Mouse (Mus musculus): Measurements from ENCODE around the gene Tmem171. TPM values are rescaled to one million over a fixed set of nuclear protein-coding genes. Genes with fewer than 3 reads are reported as not detected.

Tmem171 gene
- polyA plus RNA-seq, 1 experiment from 2014 or later, result 4.3 TPM

DNA sequence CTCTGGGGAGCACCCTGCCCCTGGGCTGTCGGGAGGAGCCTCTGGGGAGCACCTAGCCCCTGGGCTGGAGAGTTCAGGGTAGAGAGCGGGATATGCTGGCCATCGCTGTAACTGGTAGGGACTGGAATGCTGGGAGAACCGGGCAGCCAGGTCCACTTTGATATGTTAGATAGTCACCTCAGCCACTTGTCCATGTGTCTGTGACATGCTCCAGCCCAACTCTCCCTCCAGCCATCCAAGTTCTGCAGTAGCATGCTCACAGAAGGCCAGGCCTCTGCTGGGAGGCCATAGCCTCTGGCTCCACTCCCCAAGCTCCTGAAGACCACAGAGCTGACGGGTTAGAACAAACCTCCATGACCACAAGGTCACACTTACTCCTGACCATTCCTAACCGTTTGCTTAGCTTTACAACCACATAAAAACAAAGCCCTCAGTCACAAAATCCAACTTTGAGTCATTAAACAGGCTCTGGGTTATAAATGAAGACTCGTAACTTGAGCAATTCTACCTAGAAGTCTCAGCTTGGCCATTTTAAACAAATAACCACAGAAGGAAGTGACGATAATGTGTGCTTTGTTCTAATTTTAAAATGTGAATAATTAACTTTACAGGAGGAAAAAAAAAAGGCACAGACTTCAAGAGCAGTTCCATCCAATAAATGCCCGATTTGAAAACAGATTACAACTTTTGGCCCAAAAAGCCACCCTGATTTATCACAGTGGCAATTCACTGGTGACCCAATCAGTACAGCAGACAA lies 10.3 kb downstream of the Tmem171 start:
- WGBS, result 38% methylated on average over 9 of the region's 9 CpGs
- no peaks in the 10 kb centered on the region for H3K27me3 ChIP-seq (ENCODE audit: control insufficient read depth, insufficient read depth, low read length)
- H3K4me1 ChIP-seq (ENCODE audit: control insufficient read depth, insufficient read depth, low read length), result peaks cover 12% of the 10 kb centered on the region
- no peaks in the 10 kb centered on the region for H3K9me3 ChIP-seq (ENCODE audit: control insufficient read depth, low read length)
- H3K9ac ChIP-seq (ENCODE audit: low read depth, low read length), result no peak overlapping the region
- no peaks in the 10 kb centered on the region for H3K36me3 ChIP-seq (ENCODE audit: control insufficient read depth, insufficient read depth, low read length)
- no peak overlapping the region for H3K4me3 ChIP-seq (ENCODE audit: low read length)
- H3K4me2 ChIP-seq (replicated peaks; ENCODE audit: low read depth, low read length), result no peak overlapping the region
- no peak for ATAC-seq (ENCODE audit: low FRiP score, low TSS enrichment)
- H3K27ac ChIP-seq (ENCODE audit: low read depth, low read length), result peak overlapping the region; percentile 75; the same call in 1 of the 2 replicates

DNA sequence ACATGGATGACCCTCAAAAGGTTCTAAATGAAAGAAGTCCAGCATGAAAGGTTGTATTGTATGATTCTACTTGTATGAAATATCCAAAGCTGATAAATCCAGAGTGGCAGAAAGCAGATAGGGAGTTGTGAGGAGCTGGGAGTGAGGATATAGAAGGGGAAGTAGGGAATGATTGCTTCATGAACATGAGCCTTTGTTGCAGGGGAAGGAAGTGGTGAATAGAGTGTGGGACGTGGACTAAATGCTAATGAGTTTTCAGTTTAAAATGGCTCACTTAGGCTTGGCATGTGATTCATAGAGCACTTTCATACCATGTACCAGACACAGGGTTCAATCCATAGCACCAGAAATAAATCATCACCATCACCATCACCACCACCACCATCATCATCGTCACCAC lies 11.2 kb downstream of the Tmem171 start:
- H3K36me3 ChIP-seq (ENCODE audit: control insufficient read depth, insufficient read depth, low read length), result no peaks in the 10 kb centered on the region
- no peaks in the 10 kb centered on the region for H3K27me3 ChIP-seq (ENCODE audit: control insufficient read depth, insufficient read depth, low read length)
- H3K4me3 ChIP-seq (ENCODE audit: low read length), result no peak overlapping the region
- H3K4me1 ChIP-seq (ENCODE audit: control insufficient read depth, insufficient read depth, low read length), result peaks cover 15% of the 10 kb centered on the region
- no peak for ATAC-seq (ENCODE audit: low FRiP score, low TSS enrichment)
- no peak overlapping the region for H3K27ac ChIP-seq (ENCODE audit: low read depth, low read length)
- no peaks in the 10 kb centered on the region for H3K9me3 ChIP-seq (ENCODE audit: control insufficient read depth, low read length)
- H3K9ac ChIP-seq (ENCODE audit: low read depth, low read length), result no peak overlapping the region
- WGBS, result 81% methylated on average over 2 of the region's 2 CpGs
- H3K4me2 ChIP-seq (replicated peaks; ENCODE audit: low read depth, low read length), result no peak overlapping the region

DNA sequence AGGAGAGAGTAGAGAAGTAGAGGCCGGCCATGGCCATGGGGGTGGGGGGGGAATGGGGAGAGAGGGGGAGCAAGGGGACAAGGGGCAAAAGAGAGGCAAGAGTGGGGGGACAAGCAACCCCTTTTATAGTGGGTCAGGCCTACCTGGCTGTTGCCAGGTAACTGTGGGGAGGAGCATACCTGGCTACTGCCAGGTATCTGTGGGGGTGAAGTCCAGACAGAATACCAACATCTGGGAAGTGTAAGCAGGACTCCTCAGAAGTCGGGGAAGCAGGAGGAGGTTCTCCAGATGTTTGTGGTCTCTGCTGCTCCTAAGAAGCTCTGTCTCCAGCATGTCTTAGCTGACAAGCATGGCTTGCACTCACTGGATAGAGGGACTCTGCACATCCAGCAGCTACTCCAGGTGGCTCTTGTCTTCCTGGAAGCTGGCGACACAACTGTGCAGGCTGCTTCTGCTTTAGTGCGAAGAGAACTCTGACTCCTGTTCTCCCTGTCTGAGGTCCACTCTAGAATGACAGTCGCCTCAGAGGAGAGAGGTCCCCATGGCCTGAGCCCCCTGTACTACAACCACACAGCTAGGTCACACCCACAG lies 14.1 kb downstream of the Tmem171 start:
- Histone ChIP-seq H3K9me3 (ENCODE audit: control insufficient read depth, low read length) (no peaks in the 10 kb centered on the region), H3K36me3 (ENCODE audit: control insufficient read depth, insufficient read depth, low read length) (no peaks in the 10 kb centered on the region), H3K4me3 (ENCODE audit: low read length) (no peak overlapping the region), H3K4me1 (ENCODE audit: control insufficient read depth, insufficient read depth, low read length) (peaks cover 15% of the 10 kb centered on the region), H3K27me3 (ENCODE audit: control insufficient read depth, insufficient read depth, low read length) (no peaks in the 10 kb centered on the region), H3K9ac (ENCODE audit: low read depth, low read length) (no peak overlapping the region), H3K4me2 (replicated peaks; ENCODE audit: low read depth, low read length) (no peak overlapping the region), H3K27ac (ENCODE audit: low read depth, low read length) (no peak overlapping the region)
- ATAC-seq (ENCODE audit: low FRiP score, low TSS enrichment), result peak; percentile 7; the same call in 1 of the 2 replicates
- WGBS, result 59% methylated on average over 5 of the region's 5 CpGs

DNA sequence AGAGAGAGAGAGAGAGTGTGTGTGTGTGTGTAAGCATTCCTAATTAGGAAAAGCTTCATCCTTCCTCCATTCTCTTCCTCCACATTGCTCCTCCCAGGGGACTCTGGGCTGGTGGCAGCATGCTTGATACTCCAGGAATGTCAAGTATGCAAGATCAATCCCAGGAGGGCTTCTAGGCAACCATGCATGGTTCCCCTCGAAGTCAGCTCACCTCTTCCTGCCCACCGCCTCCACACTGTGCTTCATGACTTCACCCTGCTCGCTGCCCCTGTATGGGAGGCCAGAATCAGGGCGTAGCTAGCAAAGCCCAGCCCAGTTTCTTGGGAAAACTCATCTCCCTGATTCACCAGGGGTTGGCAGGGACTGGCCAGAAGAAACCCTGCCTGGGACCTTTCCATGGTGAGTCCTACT lies 15.0 kb downstream of the Tmem171 start:
- Histone ChIP-seq H3K9ac (ENCODE audit: low read depth, low read length) (no peak overlapping the region), H3K27me3 (ENCODE audit: control insufficient read depth, insufficient read depth, low read length) (no peaks in the 10 kb centered on the region), H3K4me3 (ENCODE audit: low read length) (no peak overlapping the region), H3K4me2 (replicated peaks; ENCODE audit: low read depth, low read length) (no peak overlapping the region), H3K4me1 (ENCODE audit: control insufficient read depth, insufficient read depth, low read length) (peaks cover 15% of the 10 kb centered on the region), H3K36me3 (ENCODE audit: control insufficient read depth, insufficient read depth, low read length) (no peaks in the 10 kb centered on the region), H3K27ac (ENCODE audit: low read depth, low read length) (peak overlapping the region; percentile 69), H3K9me3 (ENCODE audit: control insufficient read depth, low read length) (no peaks in the 10 kb centered on the region)
- 33% methylated on average over 4 of the region's 4 CpGs for WGBS
- ATAC-seq (ENCODE audit: low FRiP score, low TSS enrichment), result peak; percentile 89

DNA sequence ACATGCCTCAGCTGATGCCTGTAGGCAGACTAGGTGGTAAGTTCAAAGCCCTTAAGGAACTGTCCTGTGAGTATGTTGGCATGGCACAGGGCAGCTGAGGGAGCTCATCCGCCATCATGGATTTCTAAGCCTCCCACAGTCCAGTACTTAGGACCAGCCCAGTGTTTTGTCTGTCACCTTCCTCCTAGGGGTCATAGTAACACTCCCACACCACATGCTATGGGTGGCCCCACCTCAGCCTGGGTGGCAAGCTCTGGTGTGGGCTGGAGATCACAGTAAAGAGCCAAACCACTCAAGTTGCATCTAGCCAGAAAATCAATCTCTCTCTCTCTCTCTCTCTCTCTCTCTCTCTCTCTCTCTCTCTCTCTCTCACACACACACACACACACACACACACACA lies 15.4 kb downstream of the Tmem171 start:
- peaks cover 15% of the 10 kb centered on the region for H3K4me1 ChIP-seq (ENCODE audit: control insufficient read depth, insufficient read depth, low read length)
- WGBS, result 95% methylated on average over 1 of the region's 1 CpGs
- H3K27me3 ChIP-seq (ENCODE audit: control insufficient read depth, insufficient read depth, low read length), result no peaks in the 10 kb centered on the region
- no peak overlapping the region for H3K4me2 ChIP-seq (replicated peaks; ENCODE audit: low read depth, low read length)
- H3K9ac ChIP-seq (ENCODE audit: low read depth, low read length), result no peak overlapping the region
- no peak overlapping the region for H3K4me3 ChIP-seq (ENCODE audit: low read length)
- no peaks in the 10 kb centered on the region for H3K9me3 ChIP-seq (ENCODE audit: control insufficient read depth, low read length)
- peak; percentile 33; the same call in 1 of the 2 replicates for ATAC-seq (ENCODE audit: low FRiP score, low TSS enrichment)
- peak overlapping the region; percentile 69; the same call in 1 of the 2 replicates for H3K27ac ChIP-seq (ENCODE audit: low read depth, low read length)
- H3K36me3 ChIP-seq (ENCODE audit: control insufficient read depth, insufficient read depth, low read length), result no peaks in the 10 kb centered on the region

DNA sequence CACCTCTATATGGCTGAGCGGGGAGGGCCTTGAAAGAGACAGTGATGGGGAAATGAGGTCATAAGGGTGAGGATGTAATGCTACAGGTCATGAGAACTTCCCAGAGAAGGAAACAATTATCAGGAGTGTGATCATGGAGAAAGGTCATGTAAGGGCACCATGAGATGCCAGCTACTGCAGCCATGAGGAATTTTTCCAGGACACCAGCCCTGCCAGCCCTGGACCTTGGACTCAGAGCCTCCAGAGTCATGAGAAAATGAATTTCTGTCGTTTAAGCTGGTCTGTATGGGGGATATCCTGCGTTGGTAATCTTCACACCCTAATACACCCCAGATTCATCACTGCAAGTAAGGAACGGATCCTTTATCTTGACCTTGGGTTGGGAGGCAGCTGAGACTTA lies 20.7 kb downstream of the Tmem171 start:
- 70% methylated on average over 4 of the region's 4 CpGs for WGBS
- Histone ChIP-seq H3K4me3 (ENCODE audit: low read length) (no peak overlapping the region), H3K27me3 (ENCODE audit: control insufficient read depth, insufficient read depth, low read length) (no peaks in the 10 kb centered on the region), H3K36me3 (ENCODE audit: control insufficient read depth, insufficient read depth, low read length) (no peaks in the 10 kb centered on the region), H3K4me1 (ENCODE audit: control insufficient read depth, insufficient read depth, low read length) (no peaks in the 10 kb centered on the region), H3K9me3 (ENCODE audit: control insufficient read depth, low read length) (no peaks in the 10 kb centered on the region), H3K4me2 (replicated peaks; ENCODE audit: low read depth, low read length) (no peak overlapping the region), H3K27ac (ENCODE audit: low read depth, low read length) (no peak overlapping the region), H3K9ac (ENCODE audit: low read depth, low read length) (no peak overlapping the region)
- ATAC-seq (ENCODE audit: low FRiP score, low TSS enrichment), result no peak

DNA sequence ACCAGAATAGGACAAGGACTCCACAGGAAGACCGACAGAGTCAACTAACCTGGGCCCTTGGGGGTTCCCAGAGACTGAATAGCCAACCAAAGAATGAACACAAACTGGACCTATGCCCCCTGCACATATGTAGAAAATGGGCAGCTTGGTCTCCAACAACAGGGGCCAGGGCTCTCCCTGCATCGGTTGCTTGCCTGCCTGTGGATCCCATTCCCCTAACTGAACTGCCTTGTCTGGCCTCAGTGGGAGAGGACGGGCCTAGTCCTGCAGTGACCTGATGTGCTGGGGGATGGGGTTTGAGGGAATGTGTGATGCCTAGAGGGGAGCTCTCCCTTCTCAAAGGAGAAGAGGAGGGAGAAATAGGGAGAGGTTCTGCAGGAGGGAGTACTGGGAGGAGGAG lies 25.3 kb downstream of the Tmem171 start:
- Histone ChIP-seq H3K9ac (ENCODE audit: low read depth, low read length) (no peak overlapping the region), H3K9me3 (ENCODE audit: control insufficient read depth, low read length) (no peaks in the 10 kb centered on the region), H3K4me3 (ENCODE audit: low read length) (no peak overlapping the region), H3K4me1 (ENCODE audit: control insufficient read depth, insufficient read depth, low read length) (no peaks in the 10 kb centered on the region), H3K27me3 (ENCODE audit: control insufficient read depth, insufficient read depth, low read length) (no peaks in the 10 kb centered on the region), H3K36me3 (ENCODE audit: control insufficient read depth, insufficient read depth, low read length) (no peaks in the 10 kb centered on the region), H3K4me2 (replicated peaks; ENCODE audit: low read depth, low read length) (no peak overlapping the region), H3K27ac (ENCODE audit: low read depth, low read length) (no peak overlapping the region)
- ATAC-seq (ENCODE audit: low FRiP score, low TSS enrichment), result no peak
- 70% methylated on average over 3 of the region's 3 CpGs for whole genome bisulfite sequencing

DNA sequence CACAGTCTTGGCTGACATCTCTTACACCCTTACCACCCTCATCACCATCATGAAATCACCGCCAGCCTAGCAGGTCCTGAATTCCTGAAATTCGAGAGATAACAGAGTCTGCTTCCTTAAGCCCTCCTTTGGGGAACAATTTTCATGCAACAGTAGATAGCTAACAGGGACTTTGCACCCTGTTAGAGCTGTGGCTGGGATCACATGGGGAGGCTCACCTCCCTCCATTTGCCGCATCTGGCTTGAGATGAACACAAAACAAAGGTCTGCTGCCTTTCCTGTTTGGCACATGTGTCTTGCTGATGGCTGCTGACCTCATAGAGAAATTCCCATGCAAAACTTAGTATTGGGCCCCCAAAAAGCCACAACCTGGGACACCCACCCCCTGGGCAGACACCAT lies 27.3 kb downstream of the Tmem171 start:
- Histone ChIP-seq H3K27ac (ENCODE audit: low read depth, low read length) (no peak overlapping the region), H3K36me3 (ENCODE audit: control insufficient read depth, insufficient read depth, low read length) (no peaks in the 10 kb centered on the region), H3K9me3 (ENCODE audit: control insufficient read depth, low read length) (no peaks in the 10 kb centered on the region), H3K4me3 (ENCODE audit: low read length) (no peak overlapping the region), H3K9ac (ENCODE audit: low read depth, low read length) (no peak overlapping the region), H3K4me1 (ENCODE audit: control insufficient read depth, insufficient read depth, low read length) (no peaks in the 10 kb centered on the region), H3K27me3 (ENCODE audit: control insufficient read depth, insufficient read depth, low read length) (no peaks in the 10 kb centered on the region), H3K4me2 (replicated peaks; ENCODE audit: low read depth, low read length) (no peak overlapping the region)
- WGBS, result 84% methylated on average over 3 of the region's 3 CpGs
- no peak for ATAC-seq (ENCODE audit: low FRiP score, low TSS enrichment)

DNA sequence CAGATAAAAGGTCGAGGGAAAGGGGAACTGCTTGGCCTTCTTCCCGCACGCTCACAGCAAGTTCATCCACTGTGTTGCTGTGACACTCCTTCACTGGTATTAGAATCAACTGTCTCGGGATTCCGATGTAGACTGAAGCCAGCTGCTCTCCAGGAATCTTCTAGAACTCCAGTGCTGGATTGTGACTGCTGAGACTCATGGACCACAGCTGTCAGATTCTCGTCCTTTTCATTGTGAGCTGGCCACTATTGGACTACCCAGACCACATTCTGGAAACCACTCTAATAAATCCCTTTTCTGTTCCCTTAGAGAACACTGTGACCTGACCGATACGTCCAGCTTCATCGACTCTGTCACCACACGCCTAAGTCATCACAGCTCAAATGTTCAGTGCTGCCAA lies 29.4 kb downstream of the Tmem171 start:
- Histone ChIP-seq H3K27ac (ENCODE audit: low read depth, low read length) (no peak overlapping the region), H3K4me2 (replicated peaks; ENCODE audit: low read depth, low read length) (no peak overlapping the region), H3K9ac (ENCODE audit: low read depth, low read length) (no peak overlapping the region), H3K9me3 (ENCODE audit: control insufficient read depth, low read length) (no peaks in the 10 kb centered on the region), H3K4me3 (ENCODE audit: low read length) (no peak overlapping the region), H3K36me3 (ENCODE audit: control insufficient read depth, insufficient read depth, low read length) (no peaks in the 10 kb centered on the region), H3K4me1 (ENCODE audit: control insufficient read depth, insufficient read depth, low read length) (no peaks in the 10 kb centered on the region), H3K27me3 (ENCODE audit: control insufficient read depth, insufficient read depth, low read length) (no peaks in the 10 kb centered on the region)
- no peak for ATAC-seq (ENCODE audit: low FRiP score, low TSS enrichment)
- WGBS, result 82% methylated on average over 10 of the region's 10 CpGs
